Mouse (Mus musculus) CH12F3 (cell line): ENCODE results near the gene Zfp385c.
"Not testable (repeated sequence)": the region's sequence is repeated elsewhere in the genome, so short reads cannot be mapped to it uniquely, and the experiment has no call there.

Source experiments
- in situ Hi-C: fragments of 300-500 bp; cut with MboI; formaldehyde crosslinking; loops from 2 replicates; pipeline ENCODE4 v1.14.3; 2020; ENCODE audit warnings: low sequenced_read_pairs

The Zfp385c gene

DNA sequence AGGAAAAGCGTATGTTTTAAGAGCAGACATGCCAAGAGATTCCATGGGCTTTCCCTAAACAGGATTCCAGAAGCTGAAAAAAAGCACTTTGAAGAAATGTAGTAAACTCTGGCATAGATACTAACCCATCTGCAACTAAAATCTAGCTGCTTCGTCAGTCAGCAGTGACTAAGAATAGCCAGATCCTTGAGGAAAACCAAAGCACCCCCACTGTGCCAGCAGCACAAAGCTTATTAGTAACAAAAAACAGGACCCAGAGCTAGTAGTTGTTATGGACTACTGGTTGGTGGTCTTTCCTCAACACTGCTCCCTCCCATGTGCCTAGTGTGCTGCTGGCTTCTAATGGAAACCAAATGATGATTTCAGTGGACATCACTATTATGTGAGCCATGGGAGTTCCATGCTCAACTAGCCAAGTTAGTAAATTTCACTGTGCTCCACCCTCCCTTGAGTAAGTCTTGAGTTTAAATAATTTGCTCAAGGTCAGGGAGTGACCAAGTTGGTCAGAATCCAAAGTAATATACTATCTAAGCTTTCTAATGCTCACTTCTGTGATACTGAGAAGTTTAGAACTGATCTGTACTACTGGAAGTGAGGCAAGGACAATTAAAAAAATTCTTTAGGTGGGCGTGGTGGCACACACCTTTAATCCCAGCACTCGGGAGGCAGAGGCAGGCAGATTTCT, 87.8 kb downstream of the Zfp385c start:
- in situ Hi-C loops, result no loop called here

DNA sequence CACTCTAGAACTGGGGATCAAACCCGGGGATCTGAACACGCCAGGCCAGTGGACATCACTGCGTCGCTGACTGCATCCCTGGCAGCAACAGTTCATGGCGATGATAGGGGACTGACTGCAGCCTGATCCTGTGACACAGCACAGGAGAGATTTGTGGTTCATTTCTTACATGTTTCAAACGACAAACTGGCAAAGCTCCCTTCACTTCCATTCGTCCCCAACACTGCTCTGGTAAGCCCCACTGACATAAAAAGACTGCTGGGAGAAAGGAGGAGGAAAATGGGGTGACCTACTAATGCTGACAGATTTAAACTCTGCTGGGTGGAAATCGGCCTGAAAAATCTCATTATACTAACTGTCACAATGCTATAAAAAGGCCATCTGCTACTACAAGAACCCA, 88.4 kb downstream of the Zfp385c start:
- in situ Hi-C loops, result no loop called here

DNA sequence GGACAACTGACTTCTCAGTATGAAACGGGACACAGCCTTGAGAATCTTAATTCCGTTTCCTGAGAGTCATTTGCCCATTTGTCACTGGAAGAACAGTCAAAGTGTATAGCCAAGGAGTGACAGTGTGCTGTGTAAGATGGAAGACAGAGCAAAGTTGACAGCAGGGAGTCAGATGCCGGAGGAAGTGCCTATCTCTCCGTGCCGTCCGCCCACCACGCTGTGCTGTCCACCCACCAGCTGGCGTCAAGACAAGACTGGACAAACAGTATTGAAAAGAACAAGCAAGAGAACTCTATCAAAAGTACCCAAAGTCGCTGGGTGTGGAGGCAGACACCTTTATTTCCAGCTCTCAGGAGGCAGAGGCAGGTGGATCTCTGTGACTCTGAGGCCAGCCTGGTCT, 89.1 kb downstream of the Zfp385c start:
- in situ Hi-C loops, result no loop called here

- in situ Hi-C loops, result no loop called here
Measured at GRCm38 (mm10) chr11:100601372-100601771, 90.9 kb downstream of the Zfp385c start.

DNA sequence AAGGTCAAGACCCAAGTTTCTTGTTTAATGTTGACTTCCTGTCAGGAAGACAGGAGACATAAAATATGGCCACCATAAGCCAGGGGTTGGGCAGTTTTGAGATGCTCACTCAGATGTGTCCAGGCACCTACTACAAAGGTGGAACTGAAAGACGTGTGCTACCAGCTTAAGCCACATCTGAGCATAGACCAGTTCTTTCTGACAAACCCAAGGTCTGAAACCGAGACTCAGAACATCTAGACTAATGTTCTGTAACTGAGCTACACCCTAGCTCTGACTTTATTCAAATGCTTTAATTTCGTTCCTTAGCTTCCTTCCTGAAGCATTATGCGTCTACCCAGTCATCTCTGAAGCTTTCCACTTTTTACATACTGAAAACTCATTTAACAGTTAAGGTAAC, 94.2 kb downstream of the Zfp385c start:
- in situ Hi-C loops, result no loop called here

GRCm38 (mm10) chr11:100595533-100595932, 96.7 kb downstream of the Zfp385c start:
- in situ Hi-C loops, result no loop called here

DNA sequence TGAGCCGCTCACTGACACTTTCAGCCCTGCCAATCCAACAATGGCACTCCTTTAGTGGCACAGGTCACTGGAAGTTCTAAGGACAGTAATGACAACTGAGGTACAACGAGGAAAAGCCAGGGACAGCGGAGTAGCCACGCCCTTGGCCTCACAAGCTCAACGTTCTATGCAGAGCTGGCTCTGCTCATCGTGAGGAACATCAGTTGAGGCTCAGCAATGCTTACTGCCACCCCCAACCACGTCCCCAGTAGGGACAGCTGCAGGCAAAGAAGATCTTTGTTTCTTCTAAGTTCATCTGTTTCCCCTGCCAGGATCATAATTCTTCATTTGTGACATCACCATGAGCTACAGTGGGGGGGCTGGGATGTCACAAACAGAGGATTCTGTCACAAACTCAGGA, 97.6 kb downstream of the Zfp385c start:
- in situ Hi-C loops, result no loop called here

GRCm38 (mm10) chr11:100592346-100593046, 99.8 kb downstream of the Zfp385c start:
- in situ Hi-C loops, result no loop called here

- in situ Hi-C loops, result no loop called here
Measured at GRCm38 (mm10) chr11:100588462-100588861, 103.8 kb downstream of the Zfp385c start.

- in situ Hi-C loops, result no loop called here
Measured at GRCm38 (mm10) chr11:100585148-100585547, 107.1 kb downstream of the Zfp385c start.

- in situ Hi-C loops, result no loop called here
Measured at GRCm38 (mm10) chr11:100584561-100584961, 107.7 kb downstream of the Zfp385c start.

- in situ Hi-C loops, result no loop called here
Measured at GRCm38 (mm10) chr11:100582836-100583235, 109.4 kb downstream of the Zfp385c start.

DNA sequence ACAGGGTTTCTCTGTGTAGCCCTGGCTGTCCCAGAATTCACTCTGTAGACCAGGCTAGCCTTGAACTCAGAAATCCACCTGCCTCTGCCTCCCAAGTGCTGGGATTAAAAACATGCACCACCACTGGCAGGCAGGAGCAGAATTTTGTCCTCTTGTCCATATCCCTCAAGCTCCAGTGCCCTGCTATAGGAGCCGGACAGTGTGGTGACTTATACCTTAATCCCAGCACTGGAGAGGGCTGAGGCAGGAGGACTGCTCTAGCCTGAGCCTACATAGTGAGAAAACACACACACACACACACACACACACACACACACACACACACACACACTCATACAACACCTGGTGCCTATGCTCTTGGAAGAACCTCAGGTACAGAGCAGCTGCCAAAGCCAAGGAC, 109.8 kb downstream of the Zfp385c start:
- in situ Hi-C loops, result not testable (repeated sequence)

DNA sequence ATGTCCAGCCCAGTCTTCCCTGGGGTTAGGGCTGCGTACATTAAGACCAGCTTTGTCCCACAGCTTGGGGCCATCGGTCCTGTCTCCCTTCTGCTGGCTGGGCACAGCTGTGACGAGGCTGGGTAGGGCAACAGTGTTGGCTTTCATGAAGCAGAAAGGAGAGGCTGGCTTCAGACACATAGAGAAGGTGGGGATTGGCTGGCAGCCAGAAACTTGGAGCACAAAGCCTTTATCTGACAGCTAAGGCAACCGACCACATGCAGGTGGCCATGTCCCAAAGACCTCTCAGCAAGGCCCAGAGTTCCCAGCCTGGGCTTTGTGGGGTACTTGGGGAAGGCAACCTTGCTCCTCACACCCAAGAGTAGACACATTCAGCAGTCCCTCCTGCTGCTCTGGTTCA, 110.5 kb downstream of the Zfp385c start:
- in situ Hi-C loops, result no loop called here

DNA sequence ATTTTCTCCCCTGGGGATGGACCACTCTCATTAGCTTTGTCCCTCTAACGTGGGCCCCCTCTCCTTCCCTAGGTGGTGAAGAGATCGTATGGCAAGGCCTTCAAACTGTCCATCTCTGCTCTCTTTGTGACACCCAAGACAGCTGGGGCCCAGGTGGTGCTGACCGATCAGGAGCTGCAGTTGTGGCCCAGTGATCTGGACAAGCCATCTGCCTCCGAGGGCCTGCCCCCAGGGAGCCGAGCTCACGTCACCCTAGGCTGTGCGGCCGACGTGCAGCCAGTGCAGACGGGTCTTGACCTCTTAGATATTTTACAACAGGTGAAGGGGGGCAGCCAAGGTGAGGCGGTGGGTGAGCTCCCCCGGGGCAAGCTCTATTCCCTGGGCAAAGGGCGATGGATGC, 112.0 kb downstream of the Zfp385c start:
- in situ Hi-C loops, result no loop called here

- in situ Hi-C loops, result no loop called here
Measured at GRCm38 (mm10) chr11:100579116-100579799, 113.0 kb downstream of the Zfp385c start.

DNA sequence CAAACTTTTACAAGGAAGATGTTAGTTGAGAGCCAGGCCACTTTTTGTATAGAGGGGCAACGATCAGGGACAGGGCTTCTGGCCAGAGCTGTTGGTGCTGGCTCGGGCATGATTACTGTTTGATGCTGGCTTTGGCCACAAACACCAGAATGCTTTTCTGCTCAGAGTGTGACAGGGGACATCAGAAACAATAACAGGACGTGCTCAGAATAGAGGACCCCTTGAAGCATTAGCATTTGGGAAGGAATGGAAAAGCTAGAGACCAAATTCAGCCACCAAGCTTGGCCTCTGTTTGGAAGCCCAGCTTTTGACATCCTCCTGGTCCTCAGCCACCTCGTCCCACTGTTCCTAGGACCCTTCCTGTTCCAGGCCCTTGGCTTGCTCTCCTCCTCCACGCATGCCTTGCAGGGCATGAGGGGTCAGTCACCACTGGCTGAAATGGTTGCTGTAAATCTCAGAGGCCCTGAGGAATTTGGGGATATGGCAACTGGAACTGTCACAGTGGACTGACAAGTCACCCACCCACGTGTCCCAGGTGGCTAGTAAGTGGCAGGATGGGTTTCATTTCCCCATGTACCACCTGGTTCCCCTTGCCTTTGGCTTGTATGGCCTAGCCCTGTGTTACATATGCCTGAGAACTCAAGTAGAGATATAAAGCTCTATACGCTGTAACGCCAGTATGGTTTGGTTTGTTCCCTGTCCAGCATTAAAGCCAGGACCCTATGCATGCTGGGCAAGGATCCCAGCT, 114.2 kb downstream of the Zfp385c start:
- in situ Hi-C loops, result no loop called here
